Mouse (Mus musculus) layer of hippocampus, adult 6 months (tissue): Measurements from ENCODE around the gene Olfr628. TPM values are rescaled to one million over a fixed set of nuclear protein-coding genes. Genes with fewer than 3 reads are reported as not detected.

Experiments used
- long read RNA-seq, 2 experiments: library from polyadenylated mRNA; unstranded; transcript quantifications; one replicate each; pipeline ENCODE4 v2.0.0; 2019 to 2020
- polyA plus RNA-seq: library from polyadenylated mRNA; unstranded; fragments of <200 nt; fragmentation: Nextera tagmentation; gene quantifications from 2 replicates; pipeline ENCODE4 v1.2.3, GENCODE M21; 2021

The Olfr628 gene
- not detected in 2 replicates for polyA plus RNA-seq
- long read RNA-seq, experiment 1, result 0 reads
- long read RNA-seq, experiment 2, result 0 reads

DNA sequence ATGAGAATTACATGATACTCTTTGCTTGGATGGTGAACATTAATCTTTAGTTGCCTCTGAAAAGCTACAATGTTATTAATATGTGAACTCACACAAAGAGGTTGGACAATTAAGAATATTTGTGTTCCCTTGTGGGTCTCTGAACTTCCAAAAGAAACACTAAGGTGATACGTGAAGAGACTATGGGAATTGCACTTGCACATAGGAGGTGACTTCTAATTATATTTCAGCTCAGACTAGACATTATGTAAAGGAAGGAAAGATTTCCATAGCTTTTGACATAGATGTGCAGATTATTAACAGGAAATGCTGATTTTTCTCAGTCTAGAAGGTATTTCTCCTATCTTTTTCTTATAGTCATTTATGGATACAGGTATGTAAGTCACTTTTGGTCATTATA is at the start of gene Olfr628:
Gene Olfr628 (plus strand): TSS at position 301 of the 400 bp plus-strand sequence.

DNA sequence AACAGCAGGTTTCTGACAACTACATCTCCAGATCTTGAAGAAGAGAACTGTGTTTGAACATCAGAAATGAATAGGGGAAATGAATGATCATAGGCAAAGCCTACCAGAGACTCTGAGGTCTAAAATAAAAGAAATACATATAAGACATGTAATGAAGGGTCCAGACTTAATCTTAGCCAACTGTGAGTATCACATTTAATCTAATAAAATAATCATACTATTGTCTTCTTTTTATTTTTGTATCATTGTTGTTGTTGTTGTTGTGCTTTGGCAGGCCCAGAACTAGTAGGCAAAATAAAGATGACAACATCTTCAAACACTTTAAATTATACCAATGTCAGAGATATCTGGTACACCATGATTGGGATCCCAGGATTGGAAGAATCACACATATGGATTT is 47.8 kb upstream of the Olfr628 start, which contains the start of gene Olfr625-ps1:
Gene Olfr625-ps1 (plus strand): TSS at position 301 of the 400 bp plus-strand sequence.

DNA sequence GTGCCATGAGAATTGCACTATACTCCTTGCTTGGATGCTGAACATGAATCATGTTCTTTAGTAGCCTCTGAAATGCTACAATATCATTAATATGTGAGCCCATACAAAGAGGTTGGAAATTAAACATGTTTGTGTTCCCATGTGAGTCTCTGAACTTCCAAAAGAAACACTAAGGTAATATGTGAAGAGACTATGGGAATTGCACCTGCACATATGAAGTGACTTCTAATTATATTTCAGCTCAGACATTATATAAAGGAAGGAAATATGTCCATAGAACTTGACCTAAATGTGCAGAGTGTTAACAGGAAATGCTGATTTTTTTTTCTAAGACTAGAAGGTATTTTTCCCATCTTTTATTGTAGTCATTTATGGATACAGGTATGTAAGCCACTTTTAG is 15.8 kb upstream of the Olfr628 start, which contains the start of gene Olfr243:
Gene Olfr243 (plus strand): TSS at position 301 of the 400 bp plus-strand sequence.

DNA sequence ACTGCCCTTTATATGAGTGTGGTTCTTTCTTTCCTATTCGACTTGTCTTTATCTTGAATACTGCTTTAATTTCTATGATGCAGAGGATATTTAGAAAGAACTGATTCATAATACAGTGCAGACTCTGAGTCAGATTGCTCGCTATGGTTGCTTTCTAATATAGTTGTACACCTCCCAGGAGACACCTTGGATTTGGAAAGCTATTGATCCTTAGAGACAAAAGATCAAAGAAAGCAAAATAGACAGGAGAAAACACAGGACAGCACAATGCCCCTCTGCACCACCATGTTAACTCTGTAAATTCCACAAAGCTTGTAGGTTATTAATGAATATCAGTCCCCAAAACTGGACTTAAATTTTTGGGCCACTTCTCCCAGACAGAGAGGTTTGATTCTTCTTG is 14.7 kb downstream of the Olfr628 start, which contains the start of gene Olfr629:
Gene Olfr629 (minus strand): TSS at position 101 of the 400 bp plus-strand sequence.

DNA sequence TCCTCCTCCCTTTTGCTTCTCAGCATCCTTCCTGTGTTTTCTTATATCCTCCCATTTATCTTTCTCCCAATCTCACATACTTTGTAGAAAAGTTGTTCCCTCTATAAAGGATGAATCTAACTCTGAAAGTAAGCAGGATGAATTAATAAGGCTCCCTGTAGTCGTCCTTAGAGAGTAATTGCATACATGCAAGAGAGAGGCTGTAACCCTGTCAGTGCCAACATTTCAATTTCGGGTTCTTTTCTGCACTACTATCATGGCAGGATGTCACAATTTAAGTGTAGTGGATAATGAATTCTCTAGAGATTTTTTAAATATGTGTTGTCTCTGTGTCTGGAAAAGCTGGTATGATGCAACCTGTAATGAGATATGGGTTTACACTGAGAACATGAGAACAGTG is 27.1 kb downstream of the Olfr628 start, which contains the start of gene Olfr630:
Gene Olfr630 (minus strand): TSS at position 101 of the 400 bp plus-strand sequence.

DNA sequence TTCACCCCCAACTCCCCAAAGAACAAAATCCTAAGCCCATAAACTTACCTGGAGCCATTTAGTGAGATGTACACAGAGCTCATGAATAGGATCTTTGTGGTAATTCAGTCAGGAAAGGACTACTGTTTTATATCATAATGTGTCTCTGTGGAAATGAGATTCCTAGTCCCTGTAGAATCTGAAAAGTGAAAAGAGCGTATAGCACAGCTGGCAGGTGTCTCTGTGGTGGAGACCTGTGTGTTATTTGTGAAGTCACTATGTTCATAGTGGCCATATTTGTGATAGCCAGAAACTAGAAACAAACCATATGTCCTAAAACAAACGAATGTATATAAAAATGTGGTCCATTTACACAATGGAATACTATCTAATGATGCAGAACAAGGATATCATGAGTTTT is 41.3 kb downstream of the Olfr628 start, which contains the start of gene Olfr69:
Gene Olfr69 (minus strand): TSS at position 101 of the 400 bp plus-strand sequence.

DNA sequence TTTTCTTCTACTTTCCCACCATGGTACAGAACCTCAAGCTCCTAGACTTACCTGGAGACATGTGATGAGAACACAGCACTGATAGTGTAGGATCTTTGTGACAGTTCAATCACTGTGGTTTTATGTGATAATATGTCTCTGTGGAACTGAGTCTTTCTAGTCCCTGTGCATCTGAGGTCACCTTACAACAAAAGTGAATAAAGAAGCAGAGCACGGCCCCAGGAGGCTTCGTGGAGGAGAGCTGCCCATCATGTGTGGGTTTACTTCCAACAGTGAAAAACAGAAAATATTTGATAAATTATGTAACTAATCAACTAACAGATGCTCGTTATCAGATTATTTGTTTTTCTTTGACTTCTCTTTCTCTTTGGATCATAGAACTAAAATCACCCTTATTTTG is 49.4 kb downstream of the Olfr628 start, which contains the start of gene Olfr68:
Gene Olfr68 (minus strand): TSS at position 101 of the 400 bp plus-strand sequence.

Other genes starting within 250 kb of the Olfr628 start
- gene Olfr609, start 232.3 kb upstream of the Olfr628 start, polyA plus RNA-seq, result not detected in 2 replicates
- not detected in 2 replicates for gene Olfr610, start 218.3 kb upstream of the Olfr628 start, polyA plus RNA-seq
- not detected in 2 replicates for gene Olfr611, start 209.5 kb upstream of the Olfr628 start, polyA plus RNA-seq
- gene Olfr612, start 187.7 kb upstream of the Olfr628 start, polyA plus RNA-seq, result not detected in 2 replicates
- gene Olfr613, start 182.3 kb upstream of the Olfr628 start, polyA plus RNA-seq, result not detected in 2 replicates
- gene Olfr615, start 174.3 kb upstream of the Olfr628 start, polyA plus RNA-seq, result not detected in 2 replicates
- not detected in 2 replicates for gene Olfr616, start 161.2 kb upstream of the Olfr628 start, polyA plus RNA-seq
- not detected in 2 replicates for gene Olfr617, start 157.3 kb upstream of the Olfr628 start, polyA plus RNA-seq
- not detected in 2 replicates for gene Olfr618, start 140.3 kb upstream of the Olfr628 start, polyA plus RNA-seq
- gene Olfr619, start 129.8 kb upstream of the Olfr628 start, polyA plus RNA-seq, result not detected in 2 replicates
- not detected in 2 replicates for gene Olfr620, start 117.8 kb upstream of the Olfr628 start, polyA plus RNA-seq
- gene Olfr622, start 87.7 kb upstream of the Olfr628 start, polyA plus RNA-seq, result not detected in 2 replicates
- gene Olfr623, start 66.7 kb upstream of the Olfr628 start, polyA plus RNA-seq, result not detected in 2 replicates
- not detected in 2 replicates for gene Olfr624, start 59.2 kb upstream of the Olfr628 start, polyA plus RNA-seq
- gene Olfr625-ps1, start 47.7 kb upstream of the Olfr628 start, polyA plus RNA-seq, result not detected in 2 replicates
- gene Olfr243, start 15.7 kb upstream of the Olfr628 start, polyA plus RNA-seq, result not detected in 2 replicates
- not detected in 2 replicates for gene Olfr629, start 14.6 kb downstream of the Olfr628 start, polyA plus RNA-seq
- gene Olfr630, start 27.0 kb downstream of the Olfr628 start, polyA plus RNA-seq, result not detected in 2 replicates
- not detected in 2 replicates for gene Olfr69, start 41.2 kb downstream of the Olfr628 start, polyA plus RNA-seq
- gene Olfr68, start 49.3 kb downstream of the Olfr628 start, polyA plus RNA-seq, result not detected in 2 replicates
- gene Olfr67, start 61.4 kb downstream of the Olfr628 start, polyA plus RNA-seq, result not detected in 2 replicates
- 0.80 and 2.0 TPM in 2 replicates for gene Hbb-bt, start 83.6 kb downstream of the Olfr628 start, polyA plus RNA-seq
- gene Hbb-bs, start 97.7 kb downstream of the Olfr628 start, polyA plus RNA-seq, result 6.5 and 12.6 TPM in 2 replicates
- not detected in 2 replicates for gene Hbb-bh2, start 110.1 kb downstream of the Olfr628 start, polyA plus RNA-seq
- gene Hbb-bh1, start 112.8 kb downstream of the Olfr628 start, polyA plus RNA-seq, result not detected in 2 replicates
- not detected in 2 replicates for gene Hbb-y, start 122.8 kb downstream of the Olfr628 start, polyA plus RNA-seq
- not detected in 2 replicates for gene Olfr66, start 155.9 kb downstream of the Olfr628 start, polyA plus RNA-seq
- not detected in 2 replicates for gene Olfr64, start 164.1 kb downstream of the Olfr628 start, polyA plus RNA-seq
- not detected in 2 replicates for gene Olfr65, start 173.1 kb downstream of the Olfr628 start, polyA plus RNA-seq
- gene Olfr631, start 198.5 kb downstream of the Olfr628 start, polyA plus RNA-seq, result not detected in 2 replicates
- gene Olfr632, start 204.0 kb downstream of the Olfr628 start, polyA plus RNA-seq, result not detected in 2 replicates
- gene Olfr633, start 214.1 kb downstream of the Olfr628 start, polyA plus RNA-seq, result not detected in 2 replicates
- gene Olfr635, start 240.8 kb downstream of the Olfr628 start, polyA plus RNA-seq, result not detected in 2 replicates